Mouse (Mus musculus): Measurements from ENCODE around the gene Bbc3.

DNA sequence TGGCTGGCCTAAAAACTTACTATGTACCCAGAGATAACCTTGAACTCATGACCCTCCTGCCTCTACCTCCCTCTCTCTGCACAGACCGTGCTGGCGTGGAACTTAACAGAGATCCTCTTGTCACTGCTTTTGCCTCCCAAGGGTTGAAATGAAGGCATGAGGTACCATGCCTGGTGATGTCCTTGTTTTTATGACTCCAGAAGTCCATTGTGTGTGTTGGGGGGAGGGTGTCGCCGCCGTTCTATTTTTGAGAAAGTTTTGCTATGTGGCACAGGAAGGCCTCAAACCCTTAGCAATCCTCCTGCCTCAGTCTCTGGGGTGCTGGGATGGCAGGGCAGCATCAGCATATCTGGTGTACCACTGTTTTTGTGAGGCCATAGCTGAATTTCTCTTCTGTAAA lies 9.3 kb upstream of the Bbc3 start:
- no peak for TF ChIP-seq USF1 (IDR thresholded peaks at IDR 0.05; ENCODE audit: low read depth)
- no peak for TF ChIP-seq POLR2A (IDR thresholded peaks at IDR 0.05; ENCODE audit: insufficient read length, low read depth)
- no peak for TF ChIP-seq MYOG (IDR thresholded peaks at IDR 0.05; ENCODE audit: control insufficient read depth in 1 of 3, insufficient read depth in 1 of 3, insufficient read length in 2 of 3, low read depth in 2 of 3)
- TF ChIP-seq MYOD1 (IDR thresholded peaks at IDR 0.05; ENCODE audit: control insufficient read depth in 1 of 3, insufficient read length in 2 of 3, low read depth in 2 of 3), result no peak
- TF ChIP-seq MAX (IDR thresholded peaks at IDR 0.05; ENCODE audit: low read depth), result no peak
- no peak for TF ChIP-seq CEBPB (IDR thresholded peaks at IDR 0.05; ENCODE audit: insufficient read depth, poor library complexity, severe bottlenecking)
